Mouse (Mus musculus) liver, embryonic 14.5 days (tissue): ENCODE data around the gene Wwp2. TPM values are rescaled to one million over a fixed set of nuclear protein-coding genes. Genes with fewer than 3 reads are reported as not detected.
A peak's percentile ranks its signal among the peaks of the same experiment; 100 is the strongest.

Experiments used
- ATAC-seq: fragments of 200-750 bp; cut with Nextera tagmentation; 2 replicates; pipeline ENCODE4 v1.8.0; 2017; ENCODE audit warnings: moderate number of reproducible peaks, mild to moderate bottlenecking, moderate library complexity; ENCODE audit not compliant: insufficient read depth
- DNase-seq, 3 experiments: peaks; one replicate each; pipeline ENCODE4 v3.0.0-alpha.2; 2012 to 2013; ENCODE audit warnings: low read depth in 3 of 3, low spot score in 3 of 3
- H3K27ac ChIP-seq: fragments of 300-500 bp; sonication (generic); 2 replicates; pipeline ENCODE4 v1.5.1; 2014; ENCODE audit warnings: moderate library complexity, mild to moderate bottlenecking, control low read depth, inconsistent platforms
- H3K27me3 ChIP-seq: fragments of 300-500 bp; sonication (generic); 2 replicates; pipeline ENCODE4 v1.6.1; 2014; ENCODE audit warnings: mild to moderate bottlenecking, low read length, moderate library complexity; ENCODE audit not compliant: control insufficient read depth, insufficient read depth
- H3K36me3 ChIP-seq: fragments of 300-500 bp; sonication (generic); replicated peaks from 2 replicates; pipeline ENCODE4 v1.6.1; 2014; ENCODE audit warnings: low read depth; ENCODE audit not compliant: control insufficient read depth, insufficient read depth
- H3K4me1 ChIP-seq, 2 experiments: fragments of 200-500 bp in 1 of 2; fragments of 300-500 bp in 1 of 2; sonication (generic) in 1 of 2; replicated peaks; 2 replicates each; pipeline ENCODE4 v1.6.1; 2012 to 2014; ENCODE audit warnings: antibody characterized with exemption in 1 of 2, inconsistent platforms in 1 of 2, low read length in 1 of 2; ENCODE audit not compliant: control insufficient read depth in 2 of 2, insufficient read depth in 2 of 2
- H3K4me2 ChIP-seq: fragments of 300-500 bp; sonication (generic); 2 replicates; pipeline ENCODE4 v1.6.1; 2014; ENCODE audit warnings: low read depth, mild to moderate bottlenecking, control low read depth, moderate library complexity
- H3K4me3 ChIP-seq, 2 experiments: fragments of 200-500 bp in 1 of 2; fragments of 300-500 bp in 1 of 2; sonication (generic) in 1 of 2; 2 replicates each; pipeline ENCODE4 v1.5.1; 2012 to 2014; ENCODE audit warnings: low read depth in 2 of 2, low read length in 2 of 2, mild to moderate bottlenecking in 2 of 2, control low read depth in 1 of 2, inconsistent platforms in 1 of 2, moderate library complexity in 1 of 2; ENCODE audit not compliant: insufficient read depth in 1 of 2
- H3K9ac ChIP-seq: fragments of 300-500 bp; sonication (generic); replicated peaks from 2 replicates; pipeline ENCODE4 v1.6.1; 2014; ENCODE audit warnings: mild to moderate bottlenecking, control low read depth, moderate library complexity
- H3K9me3 ChIP-seq: fragments of 300-500 bp; sonication (generic); 2 replicates; pipeline ENCODE4 v1.6.1; 2016; ENCODE audit warnings: low read length, mixed read lengths; ENCODE audit not compliant: control insufficient read depth
- CTCF ChIP-seq: IDR thresholded peaks from 2 replicates; pipeline ENCODE4 v1.5.1; 2016; ENCODE audit warnings: antibody characterized with exemption, low read depth, control low read depth
- EP300 ChIP-seq: IDR thresholded peaks from 2 replicates; pipeline ENCODE4 v1.6.1; 2016; ENCODE audit warnings: antibody characterized with exemption, low read depth
- WGBS: fragments of 180-500 bp; shearing (Covaris S2); extraction: QIAGEN DNeasy Blood & Tissue Kit; methylation state at CpG from one replicate; pipeline ENCODE4 v1.1.7; 2014; ENCODE audit not compliant: insufficient replicate concordance; 5-methylcytosine and 5-hydroxymethylcytosine counted together
- polyA plus RNA-seq, 2 experiments: library from polyadenylated mRNA; depleted of rRNA in 1 of 2; stranded (reverse) in 1 of 2; unstranded in 1 of 2; fragments of >200 nt; fragmentation: Nextera tagmentation in 1 of 2; extraction: Ambion mirVana in 1 of 2; gene quantifications; 2 replicates each; pipeline versions ENCODE4 v1.2.1 to v1.2.3; 2012 to 2014

The Wwp2 gene
- polyA plus RNA-seq, 2 experiments, result 14.7 to 28.0 TPM

- ATAC-seq, result no peak
Observed at GRCm38 (mm10) chr8:107571046-107571445, 134.9 kb downstream of the Wwp2 start.

GRCm38 (mm10) chr8:107571486-107572135 is 135.4 kb downstream of the Wwp2 start:
- Histone ChIP-seq H3K36me3 (no peaks in the 10 kb centered on the region), H3K4me3 (no peak overlapping the region), H3K9ac (no peak overlapping the region), H3K4me2 (no peak overlapping the region), H3K27ac (no peak overlapping the region), H3K9me3 (no peaks in the 10 kb centered on the region), H3K27me3 (no peaks in the 10 kb centered on the region), H3K4me1 (peaks cover 0 to 3% of the 10 kb centered on the region in 2 experiments; a peak in 1 of 4 replicates)
- 64% methylated on average over 7 of the region's 7 CpGs for WGBS
- TF ChIP-seq CTCF, result no peak
- DNase-seq (no peak), ATAC-seq (no peak)

More at GRCm38 (mm10) chr8:107571046-107571445, 134.9 kb downstream of the Wwp2 start:
- Histone ChIP-seq H3K27me3 (no peaks in the 10 kb centered on the region), H3K9me3 (no peaks in the 10 kb centered on the region), H3K9ac (no peak overlapping the region), H3K4me2 (no peak overlapping the region), H3K36me3 (no peaks in the 10 kb centered on the region), H3K4me1 (no peaks in the 10 kb centered on the region), H3K4me3 (no peak overlapping the region), H3K27ac (no peak overlapping the region)
- TF ChIP-seq EP300 (no peak), CTCF (no peak)
- 53% methylated on average over 2 of the region's 2 CpGs for WGBS
- DNase-seq, result no peak

- no peaks in the 10 kb centered on the region for H3K9me3 ChIP-seq
- H3K9ac ChIP-seq, result no peak overlapping the region
- no peak overlapping the region for H3K27ac ChIP-seq
- H3K4me1 ChIP-seq, result peaks cover 5 to 9% of the 10 kb centered on the region in 2 experiments; a peak in 3 of 4 replicates
- TF ChIP-seq CTCF (peak; percentile 94), EP300 (no peak)
- H3K4me2 ChIP-seq, result no peak overlapping the region
- no peaks in the 10 kb centered on the region for H3K27me3 ChIP-seq
- H3K36me3 ChIP-seq, result no peaks in the 10 kb centered on the region
- H3K4me3 ChIP-seq, result no peak overlapping the region
- peak; percentile 39 to 50 (median 47) for DNase-seq
- 45% methylated on average over 4 of the region's 4 CpGs for WGBS
- ATAC-seq, result peak; percentile 53; the same call in 1 of the 2 replicates
Observed at GRCm38 (mm10) chr8:107572497-107572896, 136.3 kb downstream of the Wwp2 start.

GRCm38 (mm10) chr8:107574771-107575170 is 138.6 kb downstream of the Wwp2 start:
- WGBS, result 72% methylated on average over 3 of the region's 3 CpGs
- Histone ChIP-seq H3K27me3 (no peaks in the 10 kb centered on the region), H3K36me3 (peaks cover 8% of the 10 kb centered on the region), H3K9ac (no peak overlapping the region), H3K9me3 (no peaks in the 10 kb centered on the region), H3K27ac (no peak overlapping the region), H3K4me2 (no peak overlapping the region), H3K4me1 (peaks cover 7 to 18% of the 10 kb centered on the region in 2 experiments; a peak in 3 of 4 replicates), H3K4me3 (no peak overlapping the region)
- TF ChIP-seq CTCF (no peak), EP300 (no peak)
- no peak for DNase-seq
- ATAC-seq, result no peak

DNA sequence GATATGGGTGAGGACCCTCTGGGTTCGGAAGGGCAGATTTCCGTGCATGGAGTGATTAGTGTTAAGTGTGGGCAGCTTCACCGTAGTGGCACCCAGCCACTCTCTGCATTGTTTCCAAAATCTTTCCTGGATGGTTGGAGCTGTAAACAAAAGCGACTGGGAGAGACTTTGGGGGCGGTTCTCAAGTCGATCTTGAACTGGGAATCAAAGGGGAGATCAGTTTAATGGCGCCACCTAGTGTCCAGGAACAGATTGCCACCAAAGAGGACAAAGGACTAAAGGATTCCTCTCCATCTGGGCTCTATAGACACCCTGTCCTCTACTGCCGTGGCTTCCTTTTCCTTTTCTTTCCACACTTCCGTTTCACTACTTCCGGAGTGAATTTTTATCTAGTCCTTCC is 140.5 kb downstream of the Wwp2 start:
- whole genome bisulfite sequencing, result 8% methylated on average over 10 of the region's 10 CpGs
- DNase-seq (peak; percentile 76 to 78 (median 77)), ATAC-seq (peak; percentile 29; the same call in 1 of the 2 replicates)
- H3K4me2 ChIP-seq, result peak overlapping the region; percentile 50
- no peak overlapping the region for H3K27ac ChIP-seq
- no peaks in the 10 kb centered on the region for H3K27me3 ChIP-seq
- peaks cover 26% of the 10 kb centered on the region for H3K36me3 ChIP-seq
- H3K4me1 ChIP-seq, result peaks cover 7 to 18% of the 10 kb centered on the region in 2 experiments; a peak in 3 of 4 replicates
- no peak overlapping the region for H3K9ac ChIP-seq
- TF ChIP-seq CTCF, result peak; percentile 87
- no peak for TF ChIP-seq EP300
- H3K4me3 ChIP-seq, result peak overlapping the region; percentile 15 to 24; a peak in 2 of 4 replicates
- H3K9me3 ChIP-seq, result no peaks in the 10 kb centered on the region
